Mouse (Mus musculus) heart, postnatal 0 days (tissue): ENCODE measurements around the gene Prkcb.

Source experiments
- CTCF ChIP-seq: IDR thresholded peaks from 2 replicates; pipeline ENCODE4 v1.5.1; 2016; ENCODE audit warnings: antibody characterized with exemption, control low read depth, low read depth
- EP300 ChIP-seq: IDR thresholded peaks from 2 replicates; pipeline ENCODE4 v1.6.1; 2016; ENCODE audit warnings: antibody characterized with exemption, low read depth

DNA sequence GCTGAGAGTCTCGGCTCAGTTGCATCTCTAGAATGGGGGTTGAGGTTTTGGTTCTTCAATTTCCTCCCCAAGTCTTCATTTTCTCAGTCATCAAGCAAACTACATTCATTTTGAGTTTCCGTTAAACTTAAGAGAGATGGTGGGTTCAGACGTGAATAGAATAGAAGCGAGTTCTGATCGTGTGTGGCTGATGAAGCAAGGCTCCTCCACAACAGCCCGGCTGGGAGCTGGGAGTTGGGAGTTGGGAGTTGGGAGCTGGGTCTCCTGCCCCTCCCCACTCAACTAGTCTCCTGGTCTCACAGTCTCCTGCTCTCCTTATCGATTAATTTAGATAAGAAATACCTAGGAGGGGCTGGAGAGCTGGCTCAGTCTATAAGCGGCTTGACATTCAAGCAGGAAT lies 44.0 kb upstream of the Prkcb start:
- TF ChIP-seq CTCF (no peak), EP300 (no peak)
